Mouse (Mus musculus) retina, embryonic 14.5 days (tissue): ENCODE measurements at regions not wholly inside any gene's neighbourhood (a gene's known extent, or its start where the extent isn't known, plus 50 kb on each side); places are given as distances from the start of the nearest gene placed in this dataset.

ENCODE experiments used
- DNase-seq: peaks from one replicate; pipeline ENCODE4 v3.0.0-alpha.2; 2015; ENCODE audit warnings: low spot score

DNA sequence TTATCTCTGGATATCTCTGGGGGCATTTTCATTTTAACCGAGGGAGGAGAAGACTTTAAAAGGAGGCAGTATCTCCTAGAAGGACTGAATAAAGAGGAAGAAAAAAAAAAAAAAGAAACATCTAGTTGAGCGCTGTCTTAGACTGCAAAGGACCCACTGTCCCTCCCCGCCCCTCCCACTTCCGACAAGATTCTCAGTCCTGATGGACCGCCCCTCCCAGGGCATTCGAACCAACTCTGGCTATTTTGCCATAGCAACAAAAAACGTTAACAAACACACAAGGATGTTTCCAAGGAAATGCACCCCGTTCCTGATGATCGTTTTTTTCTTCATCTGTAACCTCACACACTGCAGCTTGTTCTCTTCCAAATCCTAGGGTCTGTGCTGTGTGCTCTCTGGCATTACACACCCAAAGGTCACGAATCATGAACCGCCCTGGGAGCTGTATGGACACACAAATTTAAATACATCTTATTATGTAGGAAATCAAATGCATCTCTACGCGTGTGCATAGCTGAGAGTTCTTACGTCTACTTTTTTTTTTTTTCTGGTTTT lies 75.8 kb downstream of the Rnd3 start:
- no peak for DNase-seq

DNA sequence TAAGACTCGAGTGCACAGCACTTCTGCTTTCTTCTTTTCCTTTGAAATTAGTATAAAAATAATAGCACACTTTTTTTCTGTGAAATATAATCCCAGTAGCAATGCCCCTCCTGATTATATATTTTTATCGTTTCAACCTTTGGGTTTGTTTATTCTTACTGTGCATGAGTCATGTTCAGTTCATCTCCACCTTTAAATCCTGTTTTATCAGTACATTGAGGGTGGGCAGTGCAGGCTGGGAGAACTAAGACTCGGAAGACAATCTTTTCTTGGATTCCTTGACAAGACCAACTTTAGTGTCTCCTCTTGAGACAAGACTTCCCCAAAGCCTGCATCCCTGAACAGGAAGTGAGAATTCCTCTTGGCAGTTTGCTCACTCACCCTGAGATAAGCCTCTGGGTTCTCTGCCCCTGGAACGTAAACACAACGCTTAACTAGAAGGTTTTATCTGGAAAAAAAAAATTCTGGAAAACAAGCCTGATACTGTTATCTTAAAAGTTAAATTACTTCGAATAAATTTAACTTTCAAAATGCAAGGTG lies 76.5 kb downstream of the Rnd3 start:
- no peak for DNase-seq

DNA sequence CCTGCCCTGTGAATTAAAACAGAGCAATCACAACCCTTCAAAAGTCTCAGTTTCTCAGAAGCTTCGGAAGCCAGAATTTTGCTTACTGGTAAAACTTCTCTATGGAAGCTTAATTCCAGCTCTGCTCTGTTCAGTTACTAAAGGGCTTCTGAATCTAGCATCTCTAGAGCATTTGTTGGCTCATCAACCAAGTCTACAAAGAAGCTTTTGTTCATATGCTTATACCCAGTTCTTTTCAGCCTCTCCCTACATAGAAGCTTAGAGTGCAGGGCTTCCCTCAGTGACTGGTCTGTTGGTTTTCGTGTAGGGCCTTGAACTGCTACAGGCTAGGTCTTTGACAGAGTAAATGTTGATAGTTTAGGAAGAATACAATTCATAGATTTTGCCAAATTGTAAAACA lies 78.0 kb downstream of the Rnd3 start:
- no peak for DNase-seq

DNA sequence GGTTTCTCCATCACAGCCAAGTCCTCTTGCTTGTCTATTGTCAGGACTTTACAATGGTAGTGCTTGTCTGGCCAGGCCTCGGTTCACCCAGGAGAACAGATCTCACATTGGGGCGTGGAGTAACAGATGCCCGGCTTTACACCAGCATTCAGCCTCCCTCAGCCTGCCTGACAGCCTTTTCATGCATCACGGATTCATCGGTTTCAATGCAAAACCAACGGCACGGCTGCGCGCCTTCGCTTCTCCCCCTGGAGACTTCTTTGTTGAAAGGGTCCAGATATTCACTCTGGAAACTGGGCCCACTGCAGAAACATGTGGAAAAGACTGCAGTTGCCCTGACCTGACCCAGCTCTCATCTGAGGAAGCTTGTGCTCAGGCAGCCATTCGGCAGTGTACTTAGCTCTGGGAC lies 82.5 kb downstream of the Rnd3 start:
- DNase-seq, result peak; percentile 74

DNA sequence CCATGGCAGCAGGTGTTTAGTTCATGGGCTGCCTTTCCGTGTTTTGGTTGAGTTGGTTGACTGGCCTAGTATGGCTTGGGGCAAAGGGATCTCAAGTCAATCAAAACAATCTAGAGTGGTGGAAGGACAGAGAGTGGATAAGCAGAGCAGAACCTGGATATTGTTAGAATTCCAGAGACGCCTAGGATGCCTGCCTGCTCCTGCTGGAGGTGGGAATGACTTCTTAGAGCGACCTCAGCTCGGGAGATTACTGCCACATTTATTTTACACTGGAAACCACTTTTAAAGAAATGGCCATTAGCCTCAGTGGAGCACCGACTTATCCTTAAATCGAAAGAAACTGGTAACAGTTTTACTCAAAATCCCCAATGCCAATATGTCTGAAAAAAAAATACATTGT lies 83.1 kb downstream of the Rnd3 start:
- DNase-seq, result peak; percentile 22

DNA sequence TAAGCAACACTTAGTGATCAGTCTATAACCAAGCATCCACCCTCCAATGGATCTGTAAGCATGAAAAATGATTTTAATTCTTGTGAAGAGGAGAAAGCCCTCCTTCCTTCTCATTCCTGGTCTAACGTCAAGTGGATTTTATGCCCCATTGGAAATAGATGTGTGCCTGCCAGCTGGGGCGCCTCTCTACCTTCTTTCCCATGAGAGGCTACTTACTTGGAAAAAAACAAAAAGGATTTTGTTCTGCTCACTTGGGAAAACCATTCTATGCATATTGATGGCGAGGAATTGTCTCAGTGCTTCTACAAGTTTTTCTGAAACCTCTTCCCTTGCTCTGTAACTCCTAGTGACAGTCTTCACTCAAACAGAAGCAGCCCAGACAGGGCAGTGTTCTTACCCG lies 84.1 kb downstream of the Rnd3 start:
- peak; percentile 36 for DNase-seq

DNA sequence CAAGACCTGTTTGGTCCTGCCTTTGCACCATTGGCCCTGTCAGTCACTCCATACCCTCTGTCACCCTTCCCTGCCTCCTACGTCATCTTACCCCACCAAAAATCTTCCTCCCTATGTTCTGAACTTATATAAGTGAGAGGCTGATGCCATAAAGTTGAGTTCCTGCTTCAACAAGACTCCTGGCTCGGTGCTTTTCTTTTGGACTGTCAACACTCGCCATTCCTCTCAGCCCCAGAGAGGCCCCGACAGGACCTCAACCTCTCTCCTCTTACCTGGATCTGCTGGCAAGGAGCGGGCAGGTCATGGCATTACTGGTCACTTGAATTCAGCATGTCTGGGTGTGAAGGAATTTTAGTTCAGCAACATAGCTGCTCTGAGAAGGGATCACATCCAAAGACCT lies 86.9 kb downstream of the Rnd3 start:
- DNase-seq, result no peak

DNA sequence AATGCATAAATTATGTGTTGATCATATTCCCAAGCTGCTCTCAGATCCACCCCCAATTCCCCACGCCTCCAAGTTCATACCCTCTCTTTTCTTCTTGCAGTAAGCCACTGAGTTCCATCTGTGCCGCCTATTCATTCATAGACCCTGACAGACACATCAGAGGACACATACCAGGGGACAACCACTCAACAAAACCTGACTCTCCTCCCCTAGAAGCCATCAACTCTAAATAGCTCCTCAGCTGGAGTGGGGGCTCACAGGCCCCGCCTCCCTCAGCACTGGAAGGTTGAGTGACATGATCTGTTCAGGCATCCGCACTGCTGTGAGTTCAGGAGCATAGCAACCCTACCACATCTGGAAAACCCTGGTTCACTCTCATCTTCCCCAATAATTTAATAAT lies 90.8 kb downstream of the Rnd3 start:
- no peak for DNase-seq

DNA sequence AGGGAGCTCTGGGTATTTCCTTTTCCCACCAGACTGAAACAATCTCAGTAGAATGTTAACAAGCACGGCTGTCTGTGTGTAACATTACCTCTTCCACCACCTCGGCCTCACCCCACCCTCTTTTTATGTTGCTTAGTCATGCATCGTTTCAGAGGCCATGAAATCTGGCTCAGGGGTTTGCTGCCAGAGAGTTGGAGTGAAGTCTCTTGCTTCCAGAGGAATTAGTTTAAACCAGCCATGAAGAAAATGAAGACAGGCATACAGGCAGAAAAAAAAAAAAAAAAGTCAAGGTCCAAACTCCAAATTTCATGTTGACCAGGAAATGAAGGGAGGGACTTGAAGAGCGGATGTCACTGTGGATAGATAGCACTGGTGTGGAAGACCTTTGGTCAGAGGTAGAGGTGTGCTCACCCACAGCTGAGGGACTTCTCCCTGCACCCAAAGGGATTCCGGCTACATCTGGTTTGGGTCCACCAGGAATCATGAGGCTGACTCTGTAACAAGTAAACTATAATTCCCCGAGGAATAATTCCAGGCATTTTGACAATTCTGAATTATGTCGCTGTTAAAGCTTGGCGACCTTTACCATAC lies 92.7 kb downstream of the Rnd3 start:
- DNase-seq, result no peak

DNA sequence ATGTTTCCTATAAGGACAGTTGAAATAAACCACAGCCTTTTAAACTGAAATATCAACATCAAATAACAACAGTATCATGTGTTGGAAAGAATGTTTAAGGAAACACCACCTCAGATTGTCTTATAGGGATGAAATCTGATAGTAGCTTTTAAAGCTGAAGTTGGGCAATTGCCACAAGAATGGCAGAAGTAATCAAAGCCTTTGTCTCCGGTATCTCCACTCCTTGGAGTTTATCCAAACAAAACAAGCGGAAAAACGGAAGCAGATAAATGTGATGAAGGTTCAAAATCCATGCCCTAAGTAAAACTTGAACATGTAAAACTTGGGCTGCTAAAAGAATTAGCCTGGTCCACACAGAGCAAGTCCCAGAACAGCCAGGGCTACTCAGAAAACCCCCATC lies 93.6 kb downstream of the Rnd3 start:
- DNase-seq, result no peak

DNA sequence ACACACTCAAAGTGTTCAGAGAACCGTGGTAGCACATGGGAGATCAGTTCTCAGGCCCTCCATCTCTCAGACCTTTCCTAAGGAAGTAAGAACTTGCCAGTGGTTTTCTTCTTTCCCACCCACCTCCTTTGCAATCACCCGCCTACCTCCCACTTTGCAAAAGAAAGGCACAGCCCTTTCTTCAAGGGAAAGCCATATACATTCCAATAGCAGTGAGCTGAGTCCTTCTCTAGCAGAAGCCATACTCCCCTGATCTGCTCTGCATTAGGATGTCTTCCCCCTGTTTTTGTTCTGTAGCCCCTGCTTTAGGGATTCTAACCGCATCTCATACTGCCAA lies 99.1 kb downstream of the Rnd3 start:
- DNase-seq, result no peak

DNA sequence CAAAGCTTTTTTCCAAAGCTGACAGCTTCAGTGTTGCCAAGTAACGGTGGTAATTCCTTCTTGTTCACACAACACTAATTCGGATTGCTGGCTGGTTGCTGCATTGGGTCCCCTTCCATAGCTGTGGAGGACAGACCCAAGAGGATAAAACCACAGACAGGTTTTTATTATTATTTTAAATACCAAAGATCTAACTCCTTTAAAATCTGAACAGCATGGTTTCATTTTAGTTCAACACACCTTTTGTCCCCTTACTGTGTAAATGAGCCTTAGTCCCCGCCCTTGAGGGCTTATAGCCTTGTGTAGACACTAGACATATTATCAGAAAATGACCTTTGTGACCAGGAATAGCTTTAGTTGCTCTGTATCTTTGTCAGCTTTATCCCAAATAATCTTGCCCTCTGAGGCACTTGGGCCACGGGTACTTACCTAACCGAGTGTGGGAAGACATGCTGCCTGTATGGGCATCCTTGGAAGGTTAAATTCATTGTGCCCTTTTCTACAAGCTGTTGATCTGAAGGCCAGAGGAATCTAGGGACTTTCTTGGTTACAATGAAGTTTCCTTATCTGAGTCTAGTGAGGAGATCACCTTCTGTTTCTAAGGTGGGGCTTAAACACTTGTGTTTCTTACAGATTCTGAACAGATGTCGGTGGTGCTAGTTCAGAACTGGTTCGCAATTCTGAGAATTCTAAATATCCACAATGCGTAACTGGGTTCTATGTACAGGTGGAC lies 99.6 kb downstream of the Rnd3 start:
- DNase-seq, result no peak

DNA sequence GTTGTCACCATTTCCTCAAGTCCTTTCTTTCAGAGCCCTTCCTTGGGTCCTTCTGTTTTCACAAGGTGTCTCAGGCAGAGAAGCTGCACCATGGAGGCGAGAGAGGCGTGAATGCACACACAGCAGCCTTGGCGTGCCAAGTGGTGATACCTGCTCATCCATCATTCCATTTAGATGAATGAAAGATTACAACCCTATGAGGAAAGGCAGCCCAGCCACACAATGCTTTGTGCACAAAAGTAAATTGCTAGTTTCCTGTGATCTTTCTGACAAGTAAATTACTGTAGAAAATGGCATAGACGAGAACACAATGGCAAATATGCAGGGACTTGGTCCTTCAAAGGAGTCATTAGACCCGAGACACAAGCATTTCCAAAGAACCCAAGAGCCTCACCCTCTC lies 101.4 kb downstream of the Rnd3 start:
- DNase-seq, result no peak

DNA sequence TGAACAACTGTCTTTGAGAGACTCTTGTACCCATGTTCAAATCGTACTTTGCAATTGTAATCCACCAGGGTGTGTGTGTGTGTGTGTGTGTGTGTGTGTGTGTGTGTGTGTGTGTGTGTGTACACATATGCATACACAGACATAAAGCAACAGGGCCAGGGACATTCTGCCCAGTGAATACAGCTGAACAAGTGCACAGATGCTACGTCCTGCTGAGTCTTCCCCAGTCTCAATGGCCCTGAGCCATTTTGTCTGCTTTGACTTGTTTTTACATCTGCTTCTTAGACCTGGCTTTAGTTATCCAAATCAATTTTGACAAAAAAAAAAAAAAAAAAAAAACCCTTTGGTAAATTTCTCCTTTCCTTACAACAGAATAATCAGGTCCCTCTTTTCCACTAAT lies 103.3 kb downstream of the Rnd3 start:
- no peak for DNase-seq

DNA sequence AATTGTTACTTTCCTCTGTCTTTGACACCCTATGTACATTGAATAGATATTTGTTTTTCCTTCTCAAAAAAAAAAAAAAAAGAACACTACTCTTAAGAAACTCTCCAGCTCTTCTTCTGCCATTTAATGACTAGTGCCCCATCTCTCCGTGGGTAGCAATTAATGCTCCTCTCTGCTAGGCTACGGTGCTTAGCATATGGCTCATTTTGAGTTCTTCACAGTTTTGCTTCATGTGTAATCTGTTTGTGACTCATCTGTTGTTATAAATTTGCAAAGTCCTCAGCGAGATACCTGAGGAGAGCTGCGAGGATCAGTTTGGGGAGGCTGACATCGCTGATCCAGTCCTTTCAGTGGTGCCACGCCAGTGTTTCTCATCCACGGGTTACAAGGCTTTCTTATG lies 107.8 kb downstream of the Rnd3 start:
- DNase-seq, result no peak

DNA sequence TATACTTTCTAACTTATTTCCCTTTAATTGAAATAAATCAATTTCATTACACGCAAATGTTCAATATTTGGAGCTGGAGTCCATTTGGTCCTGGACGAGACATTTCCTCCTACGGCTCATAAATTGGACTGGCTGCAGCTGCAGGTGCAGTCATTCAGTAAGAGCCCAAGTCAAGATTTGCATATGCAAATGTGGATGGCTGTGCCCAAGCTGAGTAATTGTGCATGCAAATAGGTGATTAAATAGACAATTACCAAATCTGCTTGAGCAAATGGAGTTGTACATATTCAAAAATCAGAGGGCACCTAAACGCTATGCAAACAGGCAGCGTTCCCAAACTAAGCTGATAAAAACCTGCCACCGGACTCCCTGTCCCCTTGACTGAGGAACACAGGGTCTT lies 110.2 kb downstream of the Rnd3 start:
- no peak for DNase-seq

DNA sequence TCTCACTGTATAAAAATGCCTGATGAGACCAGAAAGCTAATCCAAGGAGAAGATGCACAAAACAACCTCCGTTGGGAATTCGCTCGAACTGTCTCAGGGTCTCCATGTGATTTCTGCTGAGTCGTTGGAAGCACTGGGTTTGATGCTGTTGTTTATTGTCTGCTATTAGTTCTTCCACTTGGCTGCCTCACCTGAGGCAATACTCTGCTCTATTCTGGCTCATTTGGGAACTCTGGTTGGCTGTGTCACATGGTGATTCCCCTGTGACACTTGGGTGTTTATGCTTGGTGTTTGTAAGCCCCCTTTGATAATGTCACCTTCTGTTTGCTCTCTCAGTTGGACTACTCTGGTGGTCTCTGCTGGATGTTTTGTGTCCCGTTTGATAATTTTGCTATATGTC lies 111.9 kb downstream of the Rnd3 start:
- no peak for DNase-seq

DNA sequence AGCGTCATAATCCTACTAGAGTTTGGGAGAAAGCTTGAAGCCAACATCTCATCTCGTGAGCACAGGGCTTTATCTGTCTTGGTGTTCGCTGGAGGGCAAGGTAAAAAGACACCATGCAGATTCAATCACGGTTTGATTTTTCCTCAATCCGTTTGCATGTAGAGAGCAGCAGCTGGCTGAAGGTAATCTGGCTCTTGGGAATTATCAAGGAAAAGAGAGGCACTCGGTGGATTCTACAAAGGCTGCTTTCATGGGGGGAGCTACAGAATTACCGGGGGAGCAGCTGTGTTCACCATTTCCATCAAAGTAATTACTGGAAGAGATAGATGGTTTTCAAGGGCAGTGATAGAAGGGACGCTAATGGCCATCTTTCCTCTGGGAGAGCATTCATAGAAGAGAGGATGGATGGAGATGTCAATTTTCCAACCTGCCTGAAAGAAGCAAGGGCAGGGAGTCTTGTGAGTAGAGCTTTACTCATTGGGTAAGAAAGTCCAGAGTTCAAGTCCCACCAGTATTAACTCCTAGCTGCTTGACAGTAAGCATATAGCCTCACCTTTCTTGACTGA lies 112.6 kb downstream of the Rnd3 start:
- DNase-seq, result peak; percentile 39

DNA sequence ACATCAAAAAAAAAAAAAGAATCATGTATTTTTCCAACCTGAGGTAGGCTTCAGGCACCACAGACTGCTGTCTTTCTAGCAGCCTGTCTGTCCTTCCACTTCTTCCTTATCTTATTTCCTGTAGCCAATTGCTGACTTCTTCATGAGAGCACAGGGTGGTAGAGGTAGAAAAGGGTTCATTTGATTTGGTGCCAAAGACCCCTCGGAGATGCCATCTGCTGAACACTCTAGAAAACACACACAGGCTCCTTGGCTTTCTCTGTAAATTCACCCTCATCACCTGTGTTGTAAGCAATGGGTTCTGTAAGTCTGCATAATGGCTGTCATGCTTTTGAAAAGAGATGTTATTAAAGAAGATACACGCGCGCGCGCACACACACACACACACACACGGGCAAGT lies 115.0 kb downstream of the Rnd3 start:
- DNase-seq, result no peak

DNA sequence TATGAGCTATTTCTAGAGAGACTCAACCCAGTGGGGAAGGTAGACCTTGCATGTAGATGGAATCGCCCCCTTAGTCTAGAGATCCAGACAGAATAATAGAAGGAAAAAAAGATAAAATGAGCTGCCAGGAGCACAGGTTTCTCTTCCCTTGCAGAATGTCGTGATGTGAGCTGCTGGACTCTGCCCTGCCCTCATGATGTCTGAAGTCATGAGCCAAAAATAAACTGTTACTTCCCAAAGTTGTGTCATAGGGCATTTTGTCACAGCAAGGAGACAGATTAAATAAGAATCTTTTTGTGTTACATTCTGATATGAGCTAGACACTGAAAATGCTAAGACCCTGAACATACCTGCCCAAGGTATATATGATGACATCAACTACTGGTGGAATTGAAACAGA lies 126.4 kb downstream of the Rnd3 start:
- DNase-seq, result no peak

DNA sequence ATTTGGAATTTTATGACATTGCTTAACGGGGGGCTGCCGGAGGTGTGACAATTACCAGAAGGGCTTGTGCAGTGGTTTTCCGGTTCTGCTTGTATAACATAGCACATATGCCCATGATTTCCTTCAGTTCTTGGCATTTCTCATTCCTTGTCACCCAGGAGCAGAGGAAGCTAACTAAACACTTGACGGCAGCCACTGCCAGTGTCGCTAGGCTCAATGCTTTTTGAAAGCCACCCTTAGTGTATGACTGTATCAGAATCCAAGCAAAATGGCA lies 132.8 kb downstream of the Rnd3 start:
- no peak for DNase-seq

DNA sequence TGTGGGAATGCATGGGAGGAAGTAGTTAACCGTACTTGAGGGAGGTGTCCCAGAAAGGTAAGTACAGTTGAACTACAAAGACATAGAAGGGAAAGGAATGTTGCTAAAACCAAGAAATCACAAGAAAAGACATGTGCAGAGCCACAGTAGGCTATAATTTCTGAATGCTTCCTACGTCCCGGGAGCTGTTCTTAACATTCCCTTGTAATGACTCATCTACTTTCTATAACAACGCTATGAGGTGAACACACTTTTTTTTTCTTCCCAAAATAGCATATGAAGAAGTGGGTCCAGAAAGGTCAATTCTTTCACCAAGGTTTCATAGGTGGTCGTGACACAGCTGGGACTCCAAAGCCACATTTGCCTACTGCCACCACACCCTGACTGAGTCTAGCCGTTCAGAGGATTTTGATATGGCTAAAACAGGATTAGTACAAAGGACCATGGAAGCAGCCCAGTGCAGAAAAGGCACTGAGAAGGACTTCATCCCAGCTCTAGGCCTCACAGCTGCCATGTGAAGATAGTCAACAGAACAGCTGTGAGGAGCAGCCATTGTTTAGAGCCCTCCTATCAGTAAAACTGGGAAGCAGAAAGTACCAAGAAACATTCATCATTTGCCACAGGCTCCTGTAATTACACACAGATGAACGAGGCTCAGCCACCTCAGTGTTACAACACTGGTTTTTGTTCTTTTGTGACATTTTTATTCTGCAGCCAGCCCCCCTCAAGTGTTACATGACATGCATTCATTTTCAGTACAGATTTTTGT lies 133.4 kb downstream of the Rnd3 start:
- DNase-seq, result no peak

DNA sequence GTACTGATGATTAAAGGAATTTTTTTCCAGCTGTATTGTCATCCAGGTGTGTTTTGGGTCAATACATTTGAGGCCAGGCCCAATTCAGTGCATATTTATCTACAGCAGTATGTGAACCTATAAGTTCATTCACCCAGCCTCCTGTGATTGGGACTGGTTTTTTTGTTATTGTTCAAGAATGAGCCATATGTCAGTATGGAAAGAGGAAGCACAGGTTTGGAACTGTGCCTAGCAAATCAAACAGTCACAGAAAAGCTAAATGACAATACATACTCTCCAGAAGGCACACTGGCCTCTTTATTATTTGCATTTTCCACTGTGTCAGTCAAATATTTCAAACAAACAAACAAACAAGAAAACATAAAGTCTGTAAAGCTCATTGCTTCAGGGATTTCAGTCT lies 134.7 kb downstream of the Rnd3 start:
- DNase-seq, result no peak
